Mouse (Mus musculus): ENCODE data around the gene Ckmt1.
"Not testable (repeated sequence)": the region's sequence is repeated elsewhere in the genome, so short reads cannot be mapped to it uniquely, and the experiment has no call there.

The Ckmt1 gene

DNA sequence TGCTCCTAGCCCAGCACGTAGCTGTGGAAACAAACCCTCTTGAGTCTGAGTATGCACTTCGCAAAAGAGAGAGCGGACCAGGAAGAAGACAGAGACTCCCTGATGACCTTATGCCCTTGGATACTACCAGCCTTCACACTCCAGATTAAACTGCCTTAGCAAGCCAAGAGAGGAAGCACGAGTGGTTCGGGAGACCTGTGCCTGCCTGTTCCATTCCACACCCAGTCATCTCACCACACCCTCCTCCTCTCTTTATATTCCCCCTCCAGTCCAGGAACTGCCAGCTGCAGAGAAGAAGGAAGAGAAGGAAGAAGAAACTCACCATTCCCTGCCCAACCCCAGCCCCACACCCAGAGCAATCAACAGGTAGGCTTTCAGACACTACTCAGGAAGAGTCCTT is at the start of gene Ckmt1:
Gene Ckmt1 (plus strand): TSS at position 221 of the 400 bp plus-strand sequence.
- DNase-seq (ENCODE audit: extremely low read depth, low read depth), result no peak

DNA sequence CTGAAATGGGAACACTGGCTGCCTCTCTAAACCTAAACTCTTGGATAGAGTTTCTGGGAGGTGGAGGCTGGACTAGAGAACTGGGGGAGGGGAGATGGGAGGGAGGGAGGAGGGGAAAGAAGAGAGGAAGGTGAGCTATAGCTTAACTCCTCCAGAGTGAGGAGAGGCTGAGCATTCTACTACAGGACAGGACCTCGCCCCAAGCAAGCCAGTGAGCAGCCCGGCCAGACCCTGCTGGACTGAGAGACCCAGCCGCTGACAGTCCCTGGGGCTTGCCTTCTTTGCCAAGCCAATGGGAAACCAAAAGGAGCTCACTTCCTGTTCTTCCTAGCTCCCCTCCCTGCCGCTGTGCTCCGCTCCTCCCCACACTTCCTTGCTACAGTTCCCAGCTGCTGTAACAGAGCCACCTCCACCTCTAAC is 48.5 kb upstream of the Ckmt1 start:
- no peak for DNase-seq (ENCODE audit: extremely low read depth, low read depth)

DNA sequence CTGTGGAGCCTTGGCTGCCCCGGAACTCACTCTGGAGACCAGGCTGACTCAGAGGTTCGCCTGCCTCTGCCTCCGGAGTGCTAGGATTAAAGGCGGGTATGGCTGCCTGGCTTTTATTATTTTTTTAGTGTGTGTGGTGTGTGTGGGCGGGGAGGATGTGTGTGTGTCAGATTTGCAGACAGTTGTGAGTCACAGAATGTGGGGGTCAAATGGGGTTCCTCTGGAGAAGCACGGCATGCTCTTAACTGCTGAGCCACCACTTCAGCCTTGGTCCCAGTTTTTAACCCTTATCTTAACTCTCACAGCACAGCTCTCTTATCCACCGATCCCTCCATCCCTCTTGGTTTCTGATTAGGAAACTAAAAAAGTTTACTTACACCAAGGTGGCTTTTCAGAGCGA is 41.2 kb upstream of the Ckmt1 start:
- no peak for DNase-seq (ENCODE audit: extremely low read depth, low read depth)

DNA sequence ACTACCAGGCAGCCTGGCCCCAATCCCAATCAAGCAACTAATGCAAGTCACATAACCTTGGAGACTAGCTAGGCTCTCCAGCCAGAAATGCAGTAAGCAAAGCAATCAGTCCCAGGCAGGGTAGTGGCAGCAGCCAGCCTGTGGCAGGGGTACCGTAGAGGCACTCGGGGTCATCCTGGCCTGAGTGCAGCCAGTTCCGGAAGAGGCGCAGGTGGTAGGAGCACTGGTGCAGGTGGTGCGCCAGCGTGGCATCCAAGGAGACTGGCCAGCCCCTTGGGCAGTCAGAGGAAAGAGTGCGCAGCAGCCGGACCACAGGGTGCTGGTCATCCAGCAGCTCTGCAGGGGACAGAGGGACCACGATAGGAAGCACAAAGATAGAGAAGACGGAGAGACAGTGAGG is 34.5 kb upstream of the Ckmt1 start:
- no peak for DNase-seq (ENCODE audit: extremely low read depth, low read depth)

DNA sequence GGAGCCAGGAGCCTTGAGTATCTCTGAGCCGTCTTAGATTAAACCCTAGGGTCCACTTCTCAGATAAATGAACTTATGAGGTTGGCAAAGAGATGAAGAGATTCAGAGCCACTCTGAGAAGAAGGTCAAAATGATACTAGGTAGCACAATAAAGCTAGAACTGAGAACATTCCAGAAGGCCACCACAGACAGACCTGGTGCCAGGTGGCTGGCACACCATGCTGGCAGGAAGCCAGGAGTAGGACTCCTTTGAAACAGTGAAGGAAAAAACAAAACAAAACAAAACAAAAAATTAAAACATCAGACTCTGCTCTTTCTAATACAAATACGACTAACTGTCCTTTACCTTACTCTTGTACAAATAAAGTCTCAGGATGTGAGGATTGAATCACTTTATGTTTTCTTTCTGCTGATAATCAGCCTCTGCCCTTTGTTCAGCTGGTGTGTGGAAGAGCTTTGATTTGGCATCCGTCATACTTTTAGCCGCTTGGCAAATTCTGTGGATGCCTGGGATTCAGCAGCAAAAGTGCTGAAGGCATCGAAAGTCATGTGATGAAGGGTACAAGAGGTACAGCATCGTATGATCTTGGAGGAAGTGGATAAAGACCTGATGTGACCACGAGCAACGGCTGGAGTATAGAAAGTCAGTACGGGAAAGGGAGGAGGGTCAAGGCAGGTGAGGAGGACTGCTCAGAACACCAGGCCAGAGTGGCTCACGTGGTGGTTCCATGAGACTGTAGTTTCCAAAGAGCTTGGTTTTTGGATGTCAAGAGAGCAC is 33.6 kb upstream of the Ckmt1 start:
- no peak for DNase-seq (ENCODE audit: extremely low read depth, low read depth)

DNA sequence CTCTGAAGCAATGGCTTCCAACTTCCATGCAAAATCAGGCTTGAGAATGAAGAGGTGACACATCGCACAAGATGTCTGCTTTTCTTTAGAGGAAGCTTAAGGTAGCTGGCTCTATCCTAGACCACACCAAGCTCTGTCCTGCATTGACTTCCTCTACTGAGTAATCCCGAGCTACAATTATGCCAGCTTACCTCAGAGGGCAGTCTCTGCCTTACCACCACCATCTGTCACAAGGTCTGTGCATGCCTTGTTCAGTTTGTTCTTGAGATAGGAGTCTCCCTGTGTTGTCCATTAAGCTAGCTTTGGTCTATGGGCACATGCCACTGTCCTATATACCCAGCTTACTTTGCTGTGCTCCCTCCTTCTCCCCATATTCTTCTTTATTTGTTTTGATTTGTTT is 28.0 kb upstream of the Ckmt1 start:
- no peak for DNase-seq (ENCODE audit: extremely low read depth, low read depth)

DNA sequence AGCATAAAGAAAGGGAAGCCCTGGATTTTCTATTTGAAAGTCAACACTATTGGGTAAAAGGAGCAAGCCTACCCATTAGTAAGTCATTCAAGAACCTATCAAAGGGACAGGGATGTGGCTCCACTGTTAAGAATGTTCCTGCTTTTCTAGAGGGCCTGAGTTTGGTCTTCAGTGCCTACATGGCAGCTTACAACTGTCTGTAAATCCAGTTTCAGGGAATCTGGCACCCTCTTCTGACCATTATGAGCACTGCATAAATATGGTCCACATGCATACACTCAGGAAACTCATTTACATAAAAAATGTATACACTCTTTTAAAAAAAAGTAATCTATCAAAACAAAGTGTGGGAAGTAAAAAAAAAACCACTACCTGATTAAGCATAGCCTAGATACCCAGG is 18.5 kb upstream of the Ckmt1 start:
- peak; percentile 12 for DNase-seq (ENCODE audit: extremely low read depth, low read depth)

DNA sequence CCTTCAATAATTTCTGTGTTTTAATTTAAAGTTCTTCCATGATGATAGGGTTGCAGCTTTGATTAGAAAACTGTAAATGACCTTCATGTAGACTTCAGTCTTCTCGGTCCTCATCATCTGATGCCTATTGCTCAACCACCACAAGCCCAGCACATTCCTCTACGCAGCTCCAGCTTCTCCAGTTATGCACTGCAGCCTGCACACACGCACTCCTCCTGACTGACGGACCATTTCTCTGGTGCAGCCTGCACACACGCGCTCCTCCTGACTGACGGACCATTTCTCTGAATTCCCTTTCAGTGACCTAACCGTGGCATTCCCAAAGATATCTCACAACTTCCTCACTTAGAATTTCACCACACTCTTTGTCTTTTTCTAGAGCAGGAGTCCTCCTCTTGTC is 4.4 kb upstream of the Ckmt1 start:
- DNase-seq (ENCODE audit: extremely low read depth, low read depth), result no peak

DNA sequence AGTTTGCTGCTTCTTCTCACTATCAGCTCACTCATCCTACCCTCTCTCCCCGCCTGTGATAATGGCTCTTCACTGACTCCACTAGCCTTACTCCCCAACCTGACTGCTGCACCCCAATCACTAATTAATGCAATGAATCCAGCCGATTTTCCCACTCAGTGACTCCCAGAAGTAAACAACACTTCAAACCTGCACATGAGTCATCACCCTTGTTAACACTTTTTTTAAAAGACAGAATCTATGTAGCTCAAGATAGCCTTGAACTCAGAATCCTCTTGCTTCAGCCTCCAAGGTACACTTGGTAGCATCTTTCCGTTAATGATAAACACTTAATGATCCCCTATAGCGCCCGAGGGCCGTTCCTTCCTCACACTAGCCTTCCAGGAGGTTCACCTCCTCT is 3.1 kb upstream of the Ckmt1 start:
- DNase-seq (ENCODE audit: extremely low read depth, low read depth), result no peak

DNA sequence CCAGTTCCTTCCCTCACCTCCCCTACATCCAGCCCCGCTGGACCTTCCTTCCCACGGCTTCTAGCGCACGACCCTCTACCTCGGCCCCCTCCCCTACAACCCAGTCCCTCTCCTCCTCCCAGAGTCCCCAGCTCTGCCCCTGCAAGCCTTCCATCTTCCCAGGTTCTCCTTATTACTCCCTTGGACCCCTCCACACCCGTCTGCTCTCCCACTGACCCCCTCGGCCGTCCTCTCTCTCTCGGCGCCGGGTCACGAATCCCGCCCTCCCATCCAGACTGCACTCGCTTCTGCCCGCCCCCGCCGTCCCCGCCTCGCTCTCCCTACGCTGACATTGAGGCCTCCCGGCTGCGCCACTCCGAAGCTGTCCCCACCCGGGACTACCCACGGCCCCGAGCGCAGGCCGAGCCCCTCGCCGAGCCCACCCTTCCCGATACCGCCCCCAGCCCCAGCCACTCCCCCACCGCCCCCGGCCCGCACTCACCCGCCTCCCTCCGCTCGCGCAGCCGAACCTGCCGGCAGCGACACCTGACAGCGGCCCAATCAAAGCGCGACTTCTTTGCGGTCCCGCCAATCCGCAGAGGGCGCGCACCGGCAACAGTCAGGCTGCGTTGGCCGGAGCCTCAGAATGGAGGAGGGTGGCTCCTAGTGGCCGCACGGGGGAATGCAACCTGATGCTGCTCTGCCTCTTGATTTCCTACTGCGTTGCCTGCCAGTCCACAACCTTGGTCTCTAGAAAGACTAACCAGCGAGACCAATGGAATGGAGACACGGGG is 2.5 kb upstream of the Ckmt1 start, which contains the start of gene Ppip5k1:
Gene Ppip5k1 (minus strand): TSS at position 577 of the 773 bp plus-strand sequence.
- DNase-seq (ENCODE audit: extremely low read depth, low read depth), result peak; percentile 87

DNA sequence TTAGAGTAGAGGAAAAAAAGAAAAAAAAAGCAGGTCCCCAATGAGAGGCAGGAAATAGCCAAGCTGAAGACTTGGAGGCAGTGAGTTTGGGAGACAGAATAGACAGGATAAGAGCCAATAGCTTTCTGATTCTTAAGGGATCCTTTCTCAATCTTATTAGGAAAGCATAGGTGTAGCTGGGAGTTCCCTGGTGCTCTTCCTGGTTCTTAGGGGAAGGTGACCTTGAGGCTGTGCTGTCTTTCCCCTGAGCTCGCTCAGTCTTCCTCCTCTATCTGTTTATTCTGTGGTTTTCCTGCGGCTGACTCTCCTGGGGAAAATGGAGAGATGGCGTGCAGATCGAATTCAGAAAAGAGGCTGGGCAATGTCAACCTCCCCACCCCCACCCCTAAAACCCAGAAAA is 447 bp downstream of the Ckmt1 start:
- DNase-seq (ENCODE audit: extremely low read depth, low read depth), result no peak

DNA sequence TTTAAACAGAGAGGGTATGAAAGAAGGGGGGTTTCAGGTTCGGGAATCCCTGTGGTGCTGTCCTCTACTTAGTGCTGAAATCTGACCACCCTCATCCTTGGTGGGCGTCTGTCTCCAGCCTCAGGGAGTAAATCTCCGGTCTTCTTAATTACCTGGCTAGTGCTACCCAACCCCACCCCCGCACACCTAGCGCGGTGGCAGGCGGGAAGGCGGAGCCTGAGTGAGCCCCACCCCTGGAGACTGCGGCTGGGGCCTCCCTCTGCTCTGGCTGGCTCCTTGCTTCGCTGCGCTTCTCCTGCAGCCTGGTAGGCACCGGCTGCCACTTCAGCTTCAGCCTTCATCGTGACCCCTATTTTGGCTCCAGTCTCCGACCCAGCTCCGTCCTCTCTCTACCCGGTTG is 867 bp downstream of the Ckmt1 start:
- no peak for DNase-seq (ENCODE audit: extremely low read depth, low read depth)

DNA sequence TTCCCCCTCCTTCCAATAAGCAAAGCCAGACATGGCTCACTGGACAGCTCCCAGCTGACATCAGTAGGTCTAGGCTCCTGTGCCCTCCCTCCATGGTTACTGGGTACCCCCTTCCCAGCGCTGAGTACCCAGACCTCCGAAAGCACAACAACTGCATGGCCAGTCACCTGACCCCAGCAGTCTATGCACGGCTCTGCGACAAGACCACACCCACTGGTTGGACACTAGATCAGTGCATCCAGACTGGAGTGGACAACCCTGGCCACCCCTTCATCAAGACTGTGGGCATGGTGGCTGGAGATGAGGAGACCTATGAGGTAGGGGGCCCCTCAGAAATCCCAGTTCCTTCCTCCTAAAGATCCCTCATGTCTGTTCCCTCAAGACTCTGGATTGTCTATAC is 1.9 kb downstream of the Ckmt1 start:
- no peak for DNase-seq (ENCODE audit: extremely low read depth, low read depth)

DNA sequence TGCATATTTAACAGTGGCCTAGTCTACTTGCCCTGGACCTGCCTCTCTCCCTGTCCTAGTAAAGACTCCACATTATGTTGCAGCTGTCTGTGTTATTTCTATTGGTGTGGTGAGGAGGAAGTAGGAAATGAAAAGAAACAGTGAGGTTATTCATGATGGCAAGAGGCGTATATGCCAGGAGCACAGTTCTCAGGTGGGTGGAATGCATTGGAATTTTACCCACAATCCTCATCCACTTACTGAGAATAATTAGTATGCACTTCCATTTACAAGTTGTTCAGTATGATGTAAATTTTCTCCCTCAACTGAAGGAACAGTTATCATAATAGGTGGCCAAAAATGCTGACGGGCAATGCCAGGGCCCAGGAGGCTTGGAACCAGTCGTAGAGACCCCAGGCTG is 6.1 kb downstream of the Ckmt1 start:
- no peak for DNase-seq (ENCODE audit: extremely low read depth, low read depth)

DNA sequence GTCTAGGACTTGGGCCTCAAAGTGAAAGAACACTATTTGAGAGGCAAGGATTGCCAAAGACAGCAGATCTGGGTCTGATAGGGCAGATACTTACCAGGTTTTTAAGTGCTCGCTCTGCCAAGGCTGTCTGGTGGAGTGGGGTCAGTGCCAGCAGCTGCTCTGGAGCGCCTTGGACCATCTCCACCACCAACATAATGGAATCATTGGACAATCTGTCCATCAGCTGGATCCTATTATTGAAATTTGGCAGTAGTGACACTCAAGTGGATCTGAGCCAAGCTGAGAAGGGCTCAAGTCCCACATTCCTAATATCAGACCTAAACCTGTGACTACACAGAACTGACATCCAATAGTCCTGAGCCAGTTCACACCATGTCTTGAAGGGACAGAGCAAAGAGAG is 11.3 kb downstream of the Ckmt1 start:
- no peak for DNase-seq (ENCODE audit: extremely low read depth, low read depth)

DNA sequence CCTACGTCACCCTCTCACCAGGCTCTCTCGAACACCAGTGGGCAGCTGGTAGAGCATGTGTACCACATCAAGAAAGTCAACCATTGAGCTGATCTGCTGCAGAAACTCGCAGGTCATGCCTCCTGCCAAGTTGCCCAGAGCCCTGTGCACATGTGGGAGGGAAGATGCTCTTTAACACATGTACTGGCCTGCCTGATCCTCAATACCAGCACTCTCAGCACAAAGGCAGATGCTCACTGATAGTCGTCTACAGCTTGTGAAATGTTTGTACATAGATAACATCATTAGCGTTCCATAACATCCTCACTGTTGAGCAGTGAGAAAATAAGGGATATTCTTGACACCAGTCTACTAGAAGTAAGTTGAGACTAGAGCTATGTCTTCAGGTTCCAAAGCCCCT is 13.4 kb downstream of the Ckmt1 start:
- DNase-seq (ENCODE audit: extremely low read depth, low read depth), result no peak

DNA sequence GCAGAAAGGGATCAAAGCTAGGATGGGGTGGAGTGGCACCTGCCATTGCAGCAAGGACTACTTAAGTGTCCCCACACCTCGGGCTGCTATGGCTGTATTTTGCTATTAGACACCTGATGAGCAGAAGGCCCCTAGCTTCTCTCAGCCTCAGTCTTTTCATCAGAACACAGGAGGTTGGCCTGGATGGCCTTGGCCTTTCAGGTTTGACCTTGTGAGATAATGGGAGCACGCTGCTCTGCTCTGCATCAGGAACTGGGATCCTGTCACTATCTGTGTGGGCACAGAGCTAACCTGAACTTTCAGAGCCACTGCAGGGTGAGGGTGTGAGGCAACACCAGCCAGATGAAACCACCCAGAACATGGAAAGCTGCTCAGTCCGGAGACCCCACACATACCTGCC is 14.8 kb downstream of the Ckmt1 start:
- DNase-seq (ENCODE audit: extremely low read depth, low read depth), result no peak

DNA sequence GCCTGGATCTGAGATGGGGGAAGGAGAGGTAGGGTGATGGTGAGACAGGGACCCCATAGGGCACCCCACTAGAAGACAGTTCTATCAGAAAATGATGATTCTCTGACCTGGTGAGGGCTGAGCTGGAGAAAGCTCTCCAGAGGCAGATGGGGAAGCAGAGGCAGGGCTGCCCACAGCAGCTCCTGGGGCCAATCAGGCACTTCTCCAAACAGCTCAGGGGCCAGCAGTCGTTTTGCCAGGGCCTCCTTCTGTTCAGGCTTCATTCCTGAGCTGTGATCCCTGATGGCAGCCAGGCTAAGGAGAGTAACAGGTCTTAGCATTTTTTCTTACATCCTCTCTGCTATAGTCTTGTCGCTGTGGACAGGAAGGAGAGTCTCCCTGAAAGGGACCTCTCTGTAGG is 17.3 kb downstream of the Ckmt1 start:
- no peak for DNase-seq (ENCODE audit: extremely low read depth, low read depth)

DNA sequence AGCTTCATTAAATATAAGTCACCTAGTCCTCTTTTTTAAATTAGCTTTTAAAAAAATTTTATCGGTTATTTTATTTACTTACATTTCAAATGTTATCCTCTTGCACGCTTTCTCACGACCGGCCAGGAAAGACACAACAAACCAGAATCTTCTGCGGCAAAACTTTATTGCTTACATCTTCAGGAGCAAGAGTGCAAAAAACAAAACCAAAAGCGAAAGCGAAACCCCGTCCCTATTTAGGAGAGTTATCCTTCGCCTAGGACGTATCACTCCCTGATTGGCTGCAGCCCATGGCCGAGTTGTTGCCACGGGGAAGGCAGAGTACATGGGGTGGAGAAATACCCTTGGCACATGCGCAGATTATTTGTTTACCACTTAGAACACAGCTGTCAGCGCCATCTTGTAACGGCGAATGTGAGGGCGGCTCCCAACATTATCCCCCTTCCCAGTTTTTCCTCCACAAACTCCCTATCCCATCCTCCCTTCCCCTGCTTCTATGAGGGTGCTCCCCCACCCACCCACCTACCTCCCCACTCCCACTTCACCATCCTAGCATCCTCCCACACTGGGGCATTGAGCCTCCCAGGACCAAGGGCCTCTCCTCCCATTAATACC is 29.6 kb downstream of the Ckmt1 start, which contains the start of gene Strc:
Gene Strc (minus strand): TSS at position 208 of the 615 bp plus-strand sequence.
- DNase-seq (ENCODE audit: extremely low read depth, low read depth), result not testable (repeated sequence)

DNA sequence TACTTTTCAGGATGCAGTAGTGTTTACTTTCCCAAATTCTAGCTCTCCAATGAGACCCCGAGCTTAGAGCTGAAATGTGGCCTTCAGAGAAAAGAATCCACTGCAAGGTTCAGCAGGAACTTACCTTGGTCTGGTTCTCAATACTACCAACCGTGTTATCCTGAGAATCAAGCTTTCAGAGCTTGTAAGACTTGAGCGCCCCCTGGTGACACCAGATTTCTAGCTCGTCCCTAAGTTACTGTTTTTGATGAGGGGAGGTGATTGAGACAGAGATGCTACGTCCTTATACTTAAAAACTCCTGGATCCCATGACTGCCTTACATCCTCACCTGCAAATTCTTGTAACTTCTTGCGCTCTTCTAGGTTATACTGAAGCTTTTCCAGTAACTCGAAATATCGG is 39.1 kb downstream of the Ckmt1 start:
- peak; percentile 46 for DNase-seq (ENCODE audit: extremely low read depth, low read depth)

DNA sequence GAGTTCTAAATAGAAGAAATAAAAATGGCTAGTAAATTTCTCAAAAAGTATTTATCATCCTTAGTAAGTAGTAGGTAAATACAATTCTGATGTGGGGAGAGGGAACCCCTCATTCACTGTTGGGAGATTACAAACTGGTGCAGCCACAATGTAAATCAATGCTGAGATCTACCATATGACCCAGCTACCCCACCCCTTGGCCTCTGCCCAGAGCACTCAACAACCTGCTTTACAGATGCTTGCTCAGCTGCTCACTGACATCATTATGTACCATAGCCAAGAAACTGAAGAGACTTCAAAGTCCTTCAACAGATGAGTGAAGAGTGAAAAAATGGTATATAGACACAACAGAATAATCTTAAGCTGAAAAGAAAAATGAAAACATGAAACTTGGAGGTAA is 45.8 kb downstream of the Ckmt1 start:
- no peak for DNase-seq (ENCODE audit: extremely low read depth, low read depth)

DNA sequence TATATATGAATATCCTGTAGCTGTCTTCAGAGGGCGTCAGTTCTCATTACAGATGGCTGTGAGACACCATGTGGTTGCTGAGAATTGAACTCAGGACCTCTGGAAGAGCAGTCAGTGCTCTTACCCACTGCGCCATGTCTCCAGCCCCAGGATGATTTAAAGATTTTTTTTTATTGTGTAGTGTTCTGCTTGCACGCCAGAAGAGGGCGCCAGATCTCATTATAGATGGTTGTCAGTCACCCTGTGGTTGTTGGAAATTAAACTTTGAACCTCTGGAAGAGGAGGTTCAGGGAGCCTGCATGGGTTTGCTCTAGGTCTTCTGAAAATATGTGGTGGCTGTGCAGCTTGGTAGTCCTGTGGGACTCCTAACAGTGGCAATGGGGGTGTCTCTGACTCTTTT is 50.6 kb downstream of the Ckmt1 start:
- DNase-seq (ENCODE audit: extremely low read depth, low read depth), result peak; percentile 50

All from MEL-GATA-1-ER (cell line).